ENCODE assay signal across 18 mouse cellular contexts in the genomic region with DNA sequence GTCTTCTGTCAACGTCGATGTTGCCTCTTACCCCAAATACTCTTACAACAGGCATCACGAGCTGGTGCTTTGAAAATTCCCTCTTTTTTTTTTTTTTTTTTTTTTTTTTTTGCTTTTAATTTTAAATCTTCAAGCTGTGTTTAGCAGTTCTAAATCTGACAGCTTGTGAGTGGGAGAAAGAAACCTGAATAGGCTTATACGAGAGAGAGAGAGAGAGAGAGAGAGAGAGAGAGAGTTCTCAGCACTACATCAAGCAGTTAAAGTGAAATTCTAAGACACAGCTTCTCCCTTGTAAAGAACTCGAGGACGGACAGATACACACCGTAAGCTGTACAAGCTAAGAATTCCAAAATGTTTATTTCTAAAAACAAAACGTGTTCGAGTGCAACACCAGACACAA.
"Had no signal": no experiment of that assay in that cellular context is flagged by ENCODE, and none has a peak within 500 bp of the region (broad histone marks: within the 10 kb centered on the region; RNA-seq: fewer than 3 reads in every experiment).

No protein-coding gene starts in this region.

- ATAC-seq: midbrain, embryonic 16.5 days had no signal

- H3K9ac ChIP-seq: lung, embryonic 14.5 days; midbrain, embryonic 12.5 days; neural tube, embryonic 13.5 days; neural tube, embryonic 15.5 days had no signal

- H3K4me3 ChIP-seq: midbrain, embryonic 10.5 days; midbrain, embryonic 12.5 days; myocyte; neural tube, embryonic 13.5 days; neural tube, embryonic 15.5 days had no signal

- H3K27ac ChIP-seq: midbrain, embryonic 10.5 days; midbrain, embryonic 12.5 days; neural tube, embryonic 13.5 days; neural tube, embryonic 15.5 days had no signal

- H3K9me3 ChIP-seq: midbrain, embryonic 10.5 days; midbrain, embryonic 12.5 days; neural tube, embryonic 13.5 days; neural tube, embryonic 15.5 days had no signal

- H3K4me1 ChIP-seq: midbrain, embryonic 12.5 days had no signal

- H3K4me2 ChIP-seq: lung, embryonic 14.5 days; midbrain, embryonic 12.5 days; neural tube, embryonic 13.5 days; neural tube, embryonic 15.5 days had no signal

- DNase-seq: lung, adult 18-20 months; lung, embryonic 14.5 days; lung, postnatal 10 days; lung, postnatal 4 days; midbrain, embryonic 14.5 days; retina, postnatal 1 day; right cerebral cortex, adult 18-20 months; right cerebral cortex, postnatal 25 days; right cerebral cortex, postnatal 4 days; spleen, adult 18-20 months; thymus, adult 2 months; thymus, postnatal 36 days had no signal

- H3K27me3 ChIP-seq: midbrain, embryonic 12.5 days; neural tube, embryonic 13.5 days; neural tube, embryonic 15.5 days had no signal
